Mouse (Mus musculus): ENCODE measurements around the gene Ppp4r2.
A peak's percentile ranks its signal among the peaks of the same experiment; 100 is the strongest.
"Not testable (repeated sequence)": the region's sequence is repeated elsewhere in the genome, so short reads cannot be mapped to it uniquely, and the experiment has no call there.

The Ppp4r2 gene

DNA sequence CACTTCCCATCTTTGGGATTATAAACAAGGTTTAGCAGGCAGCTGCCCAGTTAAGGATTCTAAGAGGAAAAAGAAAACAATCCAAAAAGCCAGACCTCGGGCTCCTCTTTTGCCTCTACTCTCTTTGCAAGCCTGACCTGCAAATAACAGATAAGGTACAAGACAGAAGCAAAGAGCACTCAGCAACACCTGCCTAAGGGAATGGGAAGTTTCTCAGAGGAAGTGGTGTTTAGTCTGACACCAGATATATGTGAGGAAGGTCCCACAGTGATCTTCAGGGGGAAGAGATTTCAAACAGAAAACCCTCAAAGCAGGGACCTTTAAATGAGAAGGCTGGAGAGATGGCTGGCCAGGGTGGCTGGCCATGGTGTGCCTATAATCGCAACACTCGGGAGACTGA lies 2.2 kb upstream of the Ppp4r2 start:
- ATAC-seq (ENCODE audit: low TSS enrichment): no peak

DNA sequence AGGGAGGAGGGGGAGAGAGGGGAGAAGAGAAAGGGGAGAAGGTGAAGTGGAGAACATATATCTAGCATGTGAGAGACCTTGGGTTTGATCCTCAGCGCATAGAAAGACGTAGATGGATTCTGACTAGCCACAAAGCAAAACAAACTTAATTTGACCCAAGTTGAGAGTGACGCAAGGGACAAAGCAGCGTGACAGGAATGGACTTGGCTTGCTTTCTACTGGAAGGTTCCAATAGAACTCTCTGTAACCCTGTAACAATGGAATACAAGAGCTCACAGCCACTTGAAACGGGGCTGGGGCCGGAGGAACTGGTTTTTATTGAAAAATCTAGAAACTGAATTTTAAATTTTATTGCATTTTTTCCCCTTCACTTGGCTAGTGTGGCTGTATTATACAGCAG lies 1.7 kb upstream of the Ppp4r2 start:
- no peak for ATAC-seq (ENCODE audit: low TSS enrichment)

GRCm38 (mm10) chr6:100833811-100834481 lies 524 bp downstream of the Ppp4r2 start:
- ATAC-seq (ENCODE audit: low TSS enrichment): peak; percentile 68

DNA sequence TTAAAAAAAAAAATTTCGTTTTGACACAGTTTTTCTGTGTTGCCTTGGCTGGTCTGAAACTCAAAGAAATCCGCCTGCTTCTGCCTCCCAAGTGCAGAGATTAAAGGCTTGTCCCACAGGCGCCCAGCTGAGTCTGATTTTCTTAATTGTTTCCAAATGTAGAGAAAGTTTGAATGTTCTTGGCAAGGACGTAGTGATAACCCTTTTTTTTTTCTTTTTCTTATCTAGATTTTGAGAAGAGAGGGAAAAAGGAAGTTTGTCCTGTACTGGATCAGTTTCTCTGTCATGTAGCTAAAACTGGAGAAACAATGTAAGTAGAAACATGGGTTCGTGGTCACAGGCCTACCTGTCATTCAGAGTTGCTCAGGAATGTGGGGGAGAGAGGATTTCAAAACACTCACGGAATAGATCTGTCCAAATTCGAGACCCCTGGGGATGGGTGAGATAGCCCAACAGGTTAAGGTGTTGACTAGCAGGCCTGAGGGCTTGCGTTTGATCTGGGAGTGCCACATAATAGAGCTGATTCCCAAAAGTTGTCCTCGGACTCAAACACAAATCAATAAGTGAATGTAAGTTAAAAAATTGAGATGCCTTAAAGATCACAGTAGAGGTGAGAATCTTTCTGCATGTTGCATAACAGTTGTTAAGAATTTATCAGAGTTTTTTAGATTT lies 1.2 kb downstream of the Ppp4r2 start:
- no peak for ATAC-seq (ENCODE audit: low TSS enrichment)

DNA sequence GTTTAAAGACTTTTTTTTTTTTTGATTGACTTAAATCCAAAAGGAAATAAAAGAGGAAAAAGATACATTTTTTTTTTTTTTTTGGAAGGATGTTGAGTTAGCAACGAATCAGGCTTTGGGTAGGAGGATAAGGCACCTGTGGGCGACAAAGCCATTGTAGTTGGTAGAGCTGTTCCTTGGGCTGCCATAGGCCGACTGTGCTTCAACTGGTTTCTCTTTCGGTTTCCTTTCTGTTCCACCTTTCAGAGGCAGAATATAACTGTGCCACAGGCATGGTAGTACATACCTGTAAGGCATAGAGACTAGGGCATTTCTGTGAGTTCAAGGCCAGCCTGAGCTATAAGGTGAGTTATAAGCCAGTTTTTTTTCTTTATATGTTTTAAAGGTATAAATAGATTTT lies 11.6 kb downstream of the Ppp4r2 start:
- ATAC-seq (ENCODE audit: low TSS enrichment): no peak

- ATAC-seq (ENCODE audit: low TSS enrichment): no peak
Measured at GRCm38 (mm10) chr6:100847264-100847663, 13.8 kb downstream of the Ppp4r2 start.

DNA sequence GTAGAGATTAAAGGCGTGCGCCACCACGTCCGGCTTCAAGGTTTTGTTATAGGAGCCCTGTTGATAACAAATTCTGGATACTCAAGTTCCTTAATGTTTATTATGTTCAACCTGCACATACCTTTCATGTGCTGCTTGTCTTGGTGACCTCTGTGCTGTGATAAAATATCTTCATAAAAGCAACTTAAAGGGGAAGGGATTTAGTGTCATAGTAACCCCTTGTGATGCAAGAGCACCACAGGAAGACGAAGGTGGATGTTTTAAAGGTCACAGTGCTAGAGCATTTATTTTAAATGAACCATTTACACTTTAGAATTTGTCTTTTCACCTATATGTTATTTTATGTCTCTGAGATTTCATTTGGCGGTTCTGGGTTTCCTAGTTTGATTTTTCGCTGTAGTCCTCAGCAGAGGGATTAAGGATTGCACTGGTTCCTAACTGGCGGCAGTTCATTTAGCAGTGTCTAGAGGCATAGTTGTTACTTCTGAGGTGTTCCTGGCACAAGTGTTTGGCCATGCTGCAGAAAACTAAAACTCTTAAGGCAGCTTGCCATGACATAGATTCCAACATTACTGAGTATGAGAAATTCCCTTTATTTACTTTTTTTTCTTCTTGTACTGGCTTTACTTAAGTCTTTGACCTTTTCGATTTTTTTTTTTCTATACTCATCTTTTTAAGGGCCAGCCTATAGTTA lies 15.4 kb downstream of the Ppp4r2 start:
- ATAC-seq (ENCODE audit: low TSS enrichment): peak; percentile 64; the same call in 1 of the 2 replicates

GRCm38 (mm10) chr6:100850671-100851081 lies 17.3 kb downstream of the Ppp4r2 start:
- ATAC-seq (ENCODE audit: low TSS enrichment): no peak

DNA sequence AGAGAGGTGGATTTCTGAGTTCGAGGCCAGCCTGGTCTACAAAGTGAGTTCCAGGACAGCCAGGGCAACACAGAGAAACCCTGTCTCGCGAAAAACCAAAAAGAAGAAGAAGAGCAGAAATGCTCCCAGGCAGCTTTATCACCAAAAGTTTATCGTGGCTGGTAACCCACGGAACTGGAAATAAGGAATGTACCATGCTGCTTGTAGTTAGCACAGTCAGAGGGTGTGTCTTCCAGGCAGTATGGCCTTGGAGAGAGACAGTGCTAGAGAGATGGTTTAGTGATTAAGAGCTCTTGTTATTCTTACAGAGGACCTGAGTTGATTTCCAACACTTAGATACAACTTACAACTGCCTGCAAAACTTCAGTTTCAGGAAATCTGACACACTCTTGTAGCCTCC lies 17.7 kb downstream of the Ppp4r2 start:
- no peak for ATAC-seq (ENCODE audit: low TSS enrichment)

DNA sequence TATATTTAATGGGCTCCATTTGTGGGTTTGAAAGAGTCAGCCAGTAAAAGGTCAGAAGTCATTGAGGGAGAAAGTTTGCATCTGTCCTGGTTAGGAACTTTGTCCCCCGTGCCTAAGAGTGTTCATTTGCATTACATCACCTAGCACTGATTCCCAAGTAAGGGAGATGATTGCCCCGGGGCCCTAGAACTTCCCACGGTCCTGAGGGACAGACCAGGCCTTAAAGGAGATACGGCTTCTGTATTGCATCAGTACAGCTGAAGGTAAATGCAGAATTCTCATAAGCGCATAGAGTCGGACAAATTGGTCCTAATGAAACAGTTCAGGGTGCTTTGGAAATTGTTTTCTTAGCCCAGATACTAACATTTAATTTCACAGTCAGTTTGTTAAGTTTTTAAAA lies 31.9 kb downstream of the Ppp4r2 start:
- no peak for ATAC-seq (ENCODE audit: low TSS enrichment)

DNA sequence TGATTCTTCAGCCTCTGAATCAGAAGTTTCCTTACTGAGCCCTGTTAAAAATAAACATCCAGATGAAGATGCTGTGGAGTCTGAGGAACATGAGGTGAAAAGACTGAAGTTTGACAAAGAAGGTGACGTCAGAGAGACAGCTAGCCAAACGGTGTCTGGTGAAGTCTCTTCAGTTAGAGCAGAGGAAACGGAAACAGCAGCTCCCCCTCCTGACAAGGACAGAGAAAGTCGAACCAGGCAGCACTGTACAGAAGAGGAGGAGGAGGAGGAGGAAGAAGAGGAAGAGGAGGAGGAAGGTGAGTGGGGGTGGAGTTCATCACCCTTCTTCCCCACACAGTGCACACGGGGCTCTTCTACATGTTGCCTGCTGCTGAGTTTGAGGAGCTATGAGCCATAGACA lies 32.4 kb downstream of the Ppp4r2 start:
- 0 out of 2 replicates have a peak, but pooled peaks have one; percentile 47 for ATAC-seq (ENCODE audit: low TSS enrichment)

DNA sequence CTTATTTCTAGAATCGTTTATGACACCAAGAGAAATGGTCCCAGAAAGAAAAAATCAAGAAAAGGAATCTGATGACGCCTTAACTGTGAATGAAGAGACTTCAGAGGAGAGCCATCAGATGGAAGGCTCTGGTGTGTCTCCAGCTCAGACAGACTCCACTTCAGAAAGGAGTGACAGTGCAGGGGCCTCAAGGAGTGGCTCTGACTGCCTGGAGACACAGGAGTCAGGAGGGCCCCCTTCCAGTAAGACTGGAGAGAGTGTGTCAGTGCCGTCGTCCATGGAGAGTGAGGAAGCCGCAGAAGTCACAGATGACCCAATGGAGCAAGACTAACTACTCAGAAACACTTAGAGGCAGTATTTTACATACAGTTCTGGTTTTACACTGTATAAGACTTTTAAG lies 32.8 kb downstream of the Ppp4r2 start:
- not testable (repeated sequence) for ATAC-seq (ENCODE audit: low TSS enrichment)

DNA sequence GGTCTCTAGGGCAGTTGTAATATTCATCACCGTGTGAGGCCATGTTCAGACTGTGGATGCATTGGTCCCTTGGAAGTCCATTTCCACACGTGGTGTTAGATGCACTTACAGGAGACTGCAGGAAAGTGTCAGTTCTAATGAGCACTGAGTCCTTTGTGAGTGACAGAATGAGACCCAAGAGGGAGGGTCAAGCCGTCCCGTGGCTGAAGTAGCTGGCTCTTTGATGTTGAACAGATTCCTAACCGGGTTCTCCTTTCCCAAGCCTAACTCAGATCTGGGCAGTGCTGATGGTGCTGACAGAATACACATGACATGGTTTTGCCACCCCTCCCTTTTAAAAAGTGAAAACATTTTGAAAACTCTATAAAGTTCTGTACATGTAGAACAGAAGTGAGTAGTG lies 35.4 kb downstream of the Ppp4r2 start:
- no peak for ATAC-seq (ENCODE audit: low TSS enrichment)

- ATAC-seq (ENCODE audit: low TSS enrichment): no peak
Measured at GRCm38 (mm10) chr6:100869909-100870308, 36.5 kb downstream of the Ppp4r2 start.

DNA sequence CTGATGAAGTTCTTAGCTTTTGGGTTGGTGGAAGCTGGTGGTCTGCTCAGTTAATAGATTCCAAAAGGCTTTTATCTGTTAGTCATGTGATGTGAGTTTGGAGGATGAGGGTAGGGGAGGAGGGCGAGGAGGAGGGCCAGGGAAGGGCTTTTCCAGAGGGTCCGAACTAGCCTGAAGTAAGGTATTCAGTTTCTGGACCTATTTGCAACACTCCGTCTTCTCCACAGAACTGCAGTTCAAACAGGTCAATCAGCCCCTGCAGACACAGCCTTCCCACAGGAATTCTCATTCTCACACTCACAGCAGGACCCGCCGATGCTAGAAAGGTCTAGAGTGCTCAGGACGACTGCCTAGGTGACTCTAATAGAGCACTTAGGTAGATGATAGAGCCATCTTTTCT lies 39.8 kb downstream of the Ppp4r2 start:
- no peak for ATAC-seq (ENCODE audit: low TSS enrichment)

DNA sequence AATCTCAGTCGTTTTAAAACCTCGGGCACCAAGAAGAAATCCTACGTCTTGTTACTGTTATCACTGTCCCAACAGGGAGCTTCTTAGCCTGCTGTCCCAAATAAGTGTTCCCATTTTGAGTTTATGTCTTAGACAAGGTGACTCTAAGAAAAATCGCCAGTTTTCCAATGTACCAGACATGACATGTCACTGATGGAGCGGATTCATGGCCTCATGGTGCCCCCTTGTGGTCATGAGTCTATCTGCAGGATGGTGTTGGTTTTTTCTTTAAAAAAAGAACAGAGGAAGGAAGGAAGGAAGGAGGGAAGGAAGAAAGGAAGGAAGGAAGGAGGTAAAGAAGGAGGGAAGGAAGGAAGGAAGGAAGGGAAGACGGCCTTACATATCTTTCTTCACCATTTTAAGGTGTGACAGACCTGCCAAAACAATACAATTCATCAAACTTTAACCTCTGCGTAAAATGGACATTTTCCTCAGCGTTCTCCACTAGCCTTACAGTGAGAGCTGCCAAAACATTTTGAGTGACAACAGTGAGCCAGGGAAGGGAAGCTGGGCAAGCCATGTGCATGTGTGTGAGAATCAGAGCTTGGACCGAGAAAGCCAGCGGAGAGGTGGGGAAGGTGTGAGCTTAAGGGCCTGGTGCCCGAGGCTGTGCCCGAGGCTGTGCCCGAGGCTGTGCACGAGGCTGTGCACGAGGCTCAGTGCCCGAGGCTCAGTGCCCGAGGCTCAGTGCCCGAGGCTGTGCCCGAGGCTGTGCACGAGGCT lies 42.6 kb downstream of the Ppp4r2 start:
- peak; percentile 85 for ATAC-seq (ENCODE audit: low TSS enrichment)

DNA sequence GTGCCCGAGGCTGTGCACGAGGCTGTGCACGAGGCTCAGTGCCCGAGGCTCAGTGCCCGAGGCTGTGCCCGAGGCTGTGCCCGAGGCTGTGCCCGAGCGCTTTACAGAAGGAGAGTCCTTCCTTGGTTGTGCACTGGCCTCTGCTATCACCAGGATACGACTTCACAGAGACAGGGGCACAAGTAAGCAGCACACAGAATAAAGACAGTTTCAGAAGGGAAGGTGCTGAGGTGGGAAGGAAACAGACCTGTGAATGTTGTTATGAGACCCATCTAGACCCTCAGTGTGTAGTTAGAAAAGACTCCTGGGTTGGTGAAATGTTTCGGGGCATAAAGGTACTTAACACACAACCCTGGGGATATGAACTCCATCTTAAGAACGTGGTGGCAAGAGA lies 43.2 kb downstream of the Ppp4r2 start:
- no peak for ATAC-seq (ENCODE audit: low TSS enrichment)

GRCm38 (mm10) chr6:100878546-100878945 lies 45.1 kb downstream of the Ppp4r2 start:
- ATAC-seq (ENCODE audit: low TSS enrichment): no peak

DNA sequence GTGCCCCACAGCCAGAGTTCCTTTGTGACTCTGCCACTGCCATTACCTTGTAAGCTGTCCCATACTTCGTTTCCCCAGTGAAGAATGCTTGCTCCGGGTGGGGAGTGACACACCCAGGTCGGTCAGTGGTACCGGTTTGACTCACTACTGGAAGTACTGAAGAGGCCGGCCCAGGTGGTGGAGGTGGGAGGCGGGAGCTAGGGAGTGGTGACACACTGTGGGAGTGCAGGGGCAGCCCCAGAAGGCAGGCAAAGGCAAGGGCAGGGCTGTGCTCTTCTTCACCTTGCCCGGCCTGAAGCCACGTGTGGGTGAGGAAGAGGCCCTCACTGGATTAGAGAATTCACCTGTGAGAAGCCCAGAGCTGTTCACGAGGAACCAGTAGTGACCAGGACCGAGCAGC lies 46.2 kb downstream of the Ppp4r2 start:
- no peak for ATAC-seq (ENCODE audit: low TSS enrichment)

GRCm38 (mm10) chr6:100881657-100882056 lies 48.2 kb downstream of the Ppp4r2 start:
- no peak for ATAC-seq (ENCODE audit: low TSS enrichment)

- ATAC-seq (ENCODE audit: low TSS enrichment): 0 out of 2 replicates have a peak, but pooled peaks have one; percentile 20
Measured at GRCm38 (mm10) chr6:100882381-100883213, 49.2 kb downstream of the Ppp4r2 start.
